Mouse (Mus musculus): Measurements from ENCODE around the gene Isoc2a. TPM values are rescaled to one million over a fixed set of nuclear protein-coding genes. Genes with fewer than 3 reads are reported as not detected.
A peak's percentile ranks its signal among the peaks of the same experiment; 100 is the strongest.

The Isoc2a gene
- polyA plus RNA-seq (2014; fragmentation: Nextera tagmentation; extraction: Ambion mirVana): 1.1 and 1.5 TPM in 2 replicates

- Histone ChIP-seq H3K4me1 (ENCODE audit: control insufficient read depth in 2 of 2, insufficient read depth in 2 of 2, low read length in 2 of 2) (peaks cover 7 to 14% of the 10 kb centered on the region in 2 experiments), H3K9ac (ENCODE audit: low read length) (peak within 1 kb of the TSS; percentile 78), H3K9me3 (ENCODE audit: control insufficient read depth, low read length) (no peaks in the 10 kb centered on the region), H3K27ac (replicated peaks in 1 of 2; ENCODE audit: control insufficient read depth in 1 of 2, insufficient read depth in 1 of 2, low read depth in 2 of 2, low read length in 2 of 2) (peak within 1 kb of the TSS; percentile 40 to 61; a peak in 1 of 4 replicates), H3K4me3 (ENCODE audit: control insufficient read depth in 1 of 2, insufficient read depth in 1 of 2, low read depth in 1 of 2, low read length in 2 of 2) (peak within 1 kb of the TSS; percentile 56 to 62), H3K4me2 (ENCODE audit: low read length) (peak within 1 kb of the TSS; percentile 96), H3K27me3 (ENCODE audit: control insufficient read depth, insufficient read depth, low read length) (no peaks in the 10 kb centered on the region), H3K36me3 (ENCODE audit: control insufficient read depth, insufficient read depth, low read length) (no peaks in the 10 kb centered on the region)
- ATAC-seq (ENCODE audit: insufficient number of reproducible peaks, insufficient read depth, low FRiP score, low read depth): peak; percentile 100
- under 1% methylated on average over 22 of the region's 22 CpGs for WGBS
Measured at GRCm38 (mm10) chr7:4876753-4877221, at the start of gene Isoc2a. TSS of gene Isoc2a (plus strand) at chr7:4877153.

- peaks cover 53% of the 10 kb centered on the region for H3K27me3 ChIP-seq (ENCODE audit: control insufficient read depth, insufficient read depth, low read length)
- no peaks in the 10 kb centered on the region for H3K4me1 ChIP-seq (ENCODE audit: control insufficient read depth in 2 of 2, insufficient read depth in 2 of 2, low read length in 2 of 2)
- WGBS: 1% methylated on average over 12 of the region's 12 CpGs
- no peaks in the 10 kb centered on the region for H3K9me3 ChIP-seq (ENCODE audit: control insufficient read depth, low read length)
- H3K4me3 ChIP-seq (ENCODE audit: control insufficient read depth in 1 of 2, insufficient read depth in 1 of 2, low read depth in 1 of 2, low read length in 2 of 2): no peak overlapping the region
- no peak for ATAC-seq (ENCODE audit: insufficient number of reproducible peaks, insufficient read depth, low FRiP score, low read depth)
- H3K9ac ChIP-seq (ENCODE audit: low read length): no peak overlapping the region
- H3K36me3 ChIP-seq (ENCODE audit: control insufficient read depth, insufficient read depth, low read length): no peaks in the 10 kb centered on the region
- H3K27ac ChIP-seq (replicated peaks in 1 of 2; ENCODE audit: control insufficient read depth in 1 of 2, insufficient read depth in 1 of 2, low read depth in 2 of 2, low read length in 2 of 2): no peak overlapping the region
- no peak overlapping the region for H3K4me2 ChIP-seq (ENCODE audit: low read length)
Measured at GRCm38 (mm10) chr7:4830476-4830875, 46.5 kb upstream of the Isoc2a start.

DNA sequence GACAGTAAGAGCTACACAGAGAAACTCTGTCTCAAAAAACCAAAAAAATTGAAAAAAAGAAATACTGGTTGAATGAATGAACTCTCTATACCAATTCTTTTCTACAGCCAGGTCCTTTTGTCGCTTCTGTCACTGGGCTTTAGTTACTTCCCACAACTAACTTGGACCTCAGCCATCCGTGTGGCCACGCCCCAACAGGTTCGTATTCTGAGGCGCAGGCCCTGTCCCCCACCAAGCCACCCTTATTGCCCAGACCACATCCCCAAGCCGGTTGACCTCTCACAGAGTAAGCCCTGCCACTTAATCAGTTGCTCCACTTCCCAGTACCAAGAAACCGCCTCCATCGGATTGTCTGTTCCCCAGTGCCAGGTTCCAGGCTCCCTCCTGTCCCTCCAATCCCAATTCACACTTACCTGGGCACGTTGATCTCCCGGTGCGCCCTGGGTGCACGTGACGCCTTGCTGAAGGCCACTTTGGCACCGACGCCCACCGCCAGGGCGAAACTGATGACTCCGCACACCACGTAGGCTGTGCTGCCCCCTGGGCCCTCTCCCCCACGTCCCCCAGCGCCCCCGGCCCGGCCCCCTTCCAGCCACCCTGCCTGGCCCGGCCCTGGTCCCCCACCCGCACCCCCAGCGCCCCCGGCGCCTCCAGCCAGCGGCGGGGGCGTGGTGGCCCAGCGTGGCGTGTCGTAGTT lies 41.2 kb upstream of the Isoc2a start:
- Histone ChIP-seq H3K27ac (replicated peaks in 1 of 2; ENCODE audit: control insufficient read depth in 1 of 2, insufficient read depth in 1 of 2, low read depth in 2 of 2, low read length in 2 of 2) (no peak overlapping the region), H3K4me2 (ENCODE audit: low read length) (peak overlapping the region; percentile 84), H3K4me3 (ENCODE audit: control insufficient read depth in 1 of 2, insufficient read depth in 1 of 2, low read depth in 1 of 2, low read length in 2 of 2) (peak overlapping the region; percentile 49 to 52), H3K36me3 (ENCODE audit: control insufficient read depth, insufficient read depth, low read length) (no peaks in the 10 kb centered on the region), H3K4me1 (ENCODE audit: control insufficient read depth in 2 of 2, insufficient read depth in 2 of 2, low read length in 2 of 2) (peaks cover 2 to 5% of the 10 kb centered on the region in 2 experiments; a peak in 2 of 4 replicates), H3K27me3 (ENCODE audit: control insufficient read depth, insufficient read depth, low read length) (peaks cover 72% of the 10 kb centered on the region), H3K9ac (ENCODE audit: low read length) (peak overlapping the region; percentile 8; the same call in 1 of the 2 replicates), H3K9me3 (ENCODE audit: control insufficient read depth, low read length) (no peaks in the 10 kb centered on the region)
- WGBS: 4% methylated on average over 31 of the region's 34 CpGs
- 0 out of 2 replicates have a peak, but pooled peaks have one; percentile 8 for ATAC-seq (ENCODE audit: insufficient number of reproducible peaks, insufficient read depth, low FRiP score, low read depth)

GRCm38 (mm10) chr7:4836351-4836792 lies 40.6 kb upstream of the Isoc2a start:
- under 1% methylated on average over 51 of the region's 51 CpGs for WGBS
- peak overlapping the region; percentile 49 to 52 for H3K4me3 ChIP-seq (ENCODE audit: control insufficient read depth in 1 of 2, insufficient read depth in 1 of 2, low read depth in 1 of 2, low read length in 2 of 2)
- H3K9ac ChIP-seq (ENCODE audit: low read length): peak overlapping the region; percentile 48; the same call in 1 of the 2 replicates
- peak overlapping the region; percentile 84 for H3K4me2 ChIP-seq (ENCODE audit: low read length)
- H3K9me3 ChIP-seq (ENCODE audit: control insufficient read depth, low read length): no peaks in the 10 kb centered on the region
- no peaks in the 10 kb centered on the region for H3K36me3 ChIP-seq (ENCODE audit: control insufficient read depth, insufficient read depth, low read length)
- no peak overlapping the region for H3K27ac ChIP-seq (replicated peaks in 1 of 2; ENCODE audit: control insufficient read depth in 1 of 2, insufficient read depth in 1 of 2, low read depth in 2 of 2, low read length in 2 of 2)
- H3K27me3 ChIP-seq (ENCODE audit: control insufficient read depth, insufficient read depth, low read length): peaks cover 69% of the 10 kb centered on the region
- peaks cover 2 to 5% of the 10 kb centered on the region in 2 experiments; a peak in 2 of 4 replicates for H3K4me1 ChIP-seq (ENCODE audit: control insufficient read depth in 2 of 2, insufficient read depth in 2 of 2, low read length in 2 of 2)
- ATAC-seq (ENCODE audit: insufficient number of reproducible peaks, insufficient read depth, low FRiP score, low read depth): peak; percentile 20; the same call in 1 of the 2 replicates

DNA sequence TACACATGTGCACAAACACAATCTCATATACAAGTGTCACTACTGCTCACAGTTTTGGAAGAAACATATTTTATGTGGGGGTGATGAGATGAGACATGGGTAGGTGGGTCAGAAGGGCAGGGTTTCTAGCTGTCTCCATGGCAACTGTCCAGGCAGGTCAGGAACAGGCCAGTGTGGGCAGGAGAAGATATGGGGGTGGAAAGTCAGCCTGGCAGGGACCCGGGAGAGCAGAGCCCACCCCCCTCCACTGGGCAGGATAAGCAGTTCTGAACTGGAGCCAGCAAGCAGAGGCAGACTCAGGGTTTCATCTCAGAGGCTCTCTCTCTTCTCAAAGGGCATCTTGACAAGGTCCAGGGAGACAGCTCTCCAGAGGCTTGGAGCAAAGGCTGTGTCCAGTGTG lies 39.3 kb upstream of the Isoc2a start:
- no peak overlapping the region for H3K4me3 ChIP-seq (ENCODE audit: control insufficient read depth in 1 of 2, insufficient read depth in 1 of 2, low read depth in 1 of 2, low read length in 2 of 2)
- H3K36me3 ChIP-seq (ENCODE audit: control insufficient read depth, insufficient read depth, low read length): no peaks in the 10 kb centered on the region
- H3K4me1 ChIP-seq (ENCODE audit: control insufficient read depth in 2 of 2, insufficient read depth in 2 of 2, low read length in 2 of 2): peaks cover 2 to 6% of the 10 kb centered on the region in 2 experiments; a peak in 3 of 4 replicates
- peaks cover 72% of the 10 kb centered on the region for H3K27me3 ChIP-seq (ENCODE audit: control insufficient read depth, insufficient read depth, low read length)
- WGBS: 0% methylated on average over 1 of the region's 1 CpGs
- ATAC-seq (ENCODE audit: insufficient number of reproducible peaks, insufficient read depth, low FRiP score, low read depth): no peak
- H3K9me3 ChIP-seq (ENCODE audit: control insufficient read depth, low read length): no peaks in the 10 kb centered on the region
- H3K9ac ChIP-seq (ENCODE audit: low read length): no peak overlapping the region
- no peak overlapping the region for H3K4me2 ChIP-seq (ENCODE audit: low read length)
- H3K27ac ChIP-seq (replicated peaks in 1 of 2; ENCODE audit: control insufficient read depth in 1 of 2, insufficient read depth in 1 of 2, low read depth in 2 of 2, low read length in 2 of 2): no peak overlapping the region

DNA sequence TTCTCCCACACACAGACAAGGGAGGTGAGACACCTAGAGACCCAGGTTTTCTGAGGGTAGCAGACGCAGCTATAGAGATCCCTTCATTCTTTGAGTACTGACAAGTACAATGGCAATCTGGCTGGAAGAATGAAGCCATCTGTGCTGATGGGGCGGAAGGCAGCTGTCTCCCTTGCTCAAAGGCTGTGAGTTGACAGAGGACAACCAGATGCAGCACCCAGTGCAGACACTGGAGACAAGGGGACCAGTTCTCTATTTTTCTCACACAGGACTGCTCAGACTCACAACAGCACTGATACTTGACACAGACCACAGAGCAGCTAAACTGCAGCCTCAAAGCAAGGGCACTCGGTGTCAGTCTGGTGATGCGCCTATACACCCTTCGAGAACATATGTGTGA lies 34.9 kb upstream of the Isoc2a start:
- Histone ChIP-seq H3K4me2 (ENCODE audit: low read length) (no peak overlapping the region), H3K4me3 (ENCODE audit: control insufficient read depth in 1 of 2, insufficient read depth in 1 of 2, low read depth in 1 of 2, low read length in 2 of 2) (no peak overlapping the region), H3K9me3 (ENCODE audit: control insufficient read depth, low read length) (no peaks in the 10 kb centered on the region), H3K27ac (replicated peaks in 1 of 2; ENCODE audit: control insufficient read depth in 1 of 2, insufficient read depth in 1 of 2, low read depth in 2 of 2, low read length in 2 of 2) (no peak overlapping the region), H3K4me1 (ENCODE audit: control insufficient read depth in 2 of 2, insufficient read depth in 2 of 2, low read length in 2 of 2) (peaks cover 2 to 14% of the 10 kb centered on the region in 2 experiments; a peak in 2 of 4 replicates), H3K36me3 (ENCODE audit: control insufficient read depth, insufficient read depth, low read length) (no peaks in the 10 kb centered on the region), H3K27me3 (ENCODE audit: control insufficient read depth, insufficient read depth, low read length) (peaks cover 72% of the 10 kb centered on the region), H3K9ac (ENCODE audit: low read length) (no peak overlapping the region)
- 42% methylated on average over 5 of the region's 5 CpGs for WGBS
- ATAC-seq (ENCODE audit: insufficient number of reproducible peaks, insufficient read depth, low FRiP score, low read depth): no peak

DNA sequence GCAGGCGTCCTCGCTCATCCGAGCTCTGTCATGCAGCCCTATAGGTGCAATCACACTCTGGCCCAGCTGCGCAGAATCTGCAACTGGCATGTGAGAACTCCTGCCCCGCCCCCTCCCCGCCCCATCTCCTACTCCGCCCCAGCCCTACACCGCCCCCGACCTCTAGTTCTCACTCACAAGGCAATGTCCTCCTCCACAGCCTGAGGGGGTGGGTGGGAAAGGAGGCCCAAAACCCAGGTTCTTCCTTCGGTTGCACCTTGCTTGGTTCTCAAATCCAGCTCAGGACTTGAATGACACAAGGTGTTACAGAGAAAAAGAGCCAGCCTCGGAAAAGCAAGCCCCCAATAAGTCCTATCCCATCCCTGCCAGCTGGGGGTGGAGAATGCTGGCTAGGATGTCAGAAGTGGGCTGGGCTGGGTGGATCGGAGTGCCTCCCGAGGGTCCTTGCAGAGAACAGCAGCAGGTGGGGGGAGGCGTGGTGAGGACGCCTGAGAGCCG lies 34.3 kb upstream of the Isoc2a start:
- Histone ChIP-seq H3K27ac (replicated peaks in 1 of 2; ENCODE audit: control insufficient read depth in 1 of 2, insufficient read depth in 1 of 2, low read depth in 2 of 2, low read length in 2 of 2) (no peak overlapping the region), H3K9me3 (ENCODE audit: control insufficient read depth, low read length) (no peaks in the 10 kb centered on the region), H3K4me1 (ENCODE audit: control insufficient read depth in 2 of 2, insufficient read depth in 2 of 2, low read length in 2 of 2) (peaks cover 2 to 14% of the 10 kb centered on the region in 2 experiments; a peak in 2 of 4 replicates), H3K27me3 (ENCODE audit: control insufficient read depth, insufficient read depth, low read length) (peaks cover 66% of the 10 kb centered on the region), H3K4me3 (ENCODE audit: control insufficient read depth in 1 of 2, insufficient read depth in 1 of 2, low read depth in 1 of 2, low read length in 2 of 2) (peak overlapping the region in 1 of 2 experiments; percentile 24; a peak in 2 of 4 replicates), H3K9ac (ENCODE audit: low read length) (peak overlapping the region; percentile 4; the same call in 1 of the 2 replicates), H3K36me3 (ENCODE audit: control insufficient read depth, insufficient read depth, low read length) (no peaks in the 10 kb centered on the region), H3K4me2 (ENCODE audit: low read length) (peak overlapping the region; percentile 49)
- ATAC-seq (ENCODE audit: insufficient number of reproducible peaks, insufficient read depth, low FRiP score, low read depth): no peak
- WGBS: 3% methylated on average over 16 of the region's 16 CpGs
